Mouse (Mus musculus): ENCODE measurements around the gene Cox19. TPM values are rescaled to one million over a fixed set of nuclear protein-coding genes. Genes with fewer than 3 reads are reported as not detected.

Gene Cox19
- total and polyA plus RNA-seq, 3 experiments = 53.0 to 73.2 TPM; not detected in 1

- peaks cover 30 to 51% of the 10 kb centered on the region in 2 experiments for H3K4me1 ChIP-seq (ENCODE audit: control insufficient read depth in 1 of 2, insufficient read depth in 2 of 2, low read length in 2 of 2)
- no peaks in the 10 kb centered on the region for H3K9me3 ChIP-seq (replicated peaks; ENCODE audit: insufficient read depth, low read length)
- H3K4me3 ChIP-seq (ENCODE audit: control insufficient read depth in 1 of 2, insufficient read depth in 1 of 2, low read depth in 2 of 2, low read length in 2 of 2) = no peak overlapping the region
- H3K79me2 ChIP-seq (ENCODE audit: control insufficient read depth, insufficient read depth, low read length, poor library complexity) = peaks cover 12% of the 10 kb centered on the region
- no peaks in the 10 kb centered on the region for H3K27me3 ChIP-seq (ENCODE audit: control insufficient read depth in 1 of 2, insufficient read depth in 2 of 2, low read length in 2 of 2)
- peaks cover 0 to 39% of the 10 kb centered on the region in 2 experiments; a peak in 2 of 4 replicates for H3K36me3 ChIP-seq (ENCODE audit: control insufficient read depth in 1 of 2, insufficient read depth in 2 of 2, low read length in 2 of 2)
- DNase-seq (ENCODE audit: low read depth, low spot score) = peak; percentile 40
- peak overlapping the region; percentile 35 for H3K9ac ChIP-seq (ENCODE audit: control insufficient read depth, low read depth, low read length, poor library complexity, severe bottlenecking)
- peak overlapping the region; percentile 91 for H3K27ac ChIP-seq (ENCODE audit: control insufficient read depth, low read depth, low read length)
- no peak for TF ChIP-seq USF1 (IDR thresholded peaks at IDR 0.05; ENCODE audit: low read depth, low read length)
These were observed 36.3 kb upstream of the Cox19 start for GRCm38 (mm10) chr5:139387329-139388194.

GRCm38 (mm10) chr5:139386047-139386446 is 34.8 kb upstream of the Cox19 start:
- no peaks in the 10 kb centered on the region for H3K27me3 ChIP-seq (ENCODE audit: control insufficient read depth in 1 of 2, insufficient read depth in 2 of 2, low read length in 2 of 2)
- no peak for DNase-seq (ENCODE audit: low read depth, low spot score)
- H3K4me3 ChIP-seq (ENCODE audit: control insufficient read depth in 1 of 2, insufficient read depth in 1 of 2, low read depth in 2 of 2, low read length in 2 of 2) = no peak overlapping the region
- H3K4me1 ChIP-seq (ENCODE audit: control insufficient read depth in 1 of 2, insufficient read depth in 2 of 2, low read length in 2 of 2) = peaks cover 37 to 58% of the 10 kb centered on the region in 2 experiments
- H3K79me2 ChIP-seq (ENCODE audit: control insufficient read depth, insufficient read depth, low read length, poor library complexity) = peaks cover 13% of the 10 kb centered on the region
- H3K9ac ChIP-seq (ENCODE audit: control insufficient read depth, low read depth, low read length, poor library complexity, severe bottlenecking) = no peak overlapping the region
- peaks cover 0 to 45% of the 10 kb centered on the region in 2 experiments; a peak in 2 of 4 replicates for H3K36me3 ChIP-seq (ENCODE audit: control insufficient read depth in 1 of 2, insufficient read depth in 2 of 2, low read length in 2 of 2)
- H3K27ac ChIP-seq (ENCODE audit: control insufficient read depth, low read depth, low read length) = no peak overlapping the region
- TF ChIP-seq E2F4 (IDR thresholded peaks at IDR 0.05; ENCODE audit: borderline replicate concordance, low read depth, low read length) (no peak), MAX (IDR thresholded peaks at IDR 0.05; ENCODE audit: low read length) (no peak)
- no peaks in the 10 kb centered on the region for H3K9me3 ChIP-seq (replicated peaks; ENCODE audit: insufficient read depth, low read length)

- Histone ChIP-seq H3K27me3 (ENCODE audit: control insufficient read depth in 1 of 2, insufficient read depth in 2 of 2, low read length in 2 of 2) (no peaks in the 10 kb centered on the region), H3K9ac (ENCODE audit: control insufficient read depth, low read depth, low read length, poor library complexity, severe bottlenecking) (no peak overlapping the region)
These were observed 33.3 kb upstream of the Cox19 start for GRCm38 (mm10) chr5:139384531-139384930.

GRCm38 (mm10) chr5:139383234-139383633 is 32.0 kb upstream of the Cox19 start:
- Histone ChIP-seq H3K36me3 (ENCODE audit: control insufficient read depth in 1 of 2, insufficient read depth in 2 of 2, low read length in 2 of 2) (peaks cover 0 to 43% of the 10 kb centered on the region in 2 experiments; a peak in 2 of 4 replicates), H3K27ac (ENCODE audit: control insufficient read depth, low read depth, low read length) (peak overlapping the region; percentile 98), H3K4me3 (ENCODE audit: control insufficient read depth in 1 of 2, insufficient read depth in 1 of 2, low read depth in 2 of 2, low read length in 2 of 2) (peak overlapping the region; percentile 16 to 27; a peak in 2 of 4 replicates)

More at GRCm38 (mm10) chr5:139384531-139384930, 33.3 kb upstream of the Cox19 start:
- Histone ChIP-seq H3K36me3 (ENCODE audit: control insufficient read depth in 1 of 2, insufficient read depth in 2 of 2, low read length in 2 of 2) (peaks cover 0 to 44% of the 10 kb centered on the region in 2 experiments; a peak in 2 of 4 replicates), H3K9me3 (replicated peaks; ENCODE audit: insufficient read depth, low read length) (no peaks in the 10 kb centered on the region), H3K4me3 (ENCODE audit: control insufficient read depth in 1 of 2, insufficient read depth in 1 of 2, low read depth in 2 of 2, low read length in 2 of 2) (no peak overlapping the region), H3K4me1 (ENCODE audit: control insufficient read depth in 1 of 2, insufficient read depth in 2 of 2, low read length in 2 of 2) (peaks cover 32 to 56% of the 10 kb centered on the region in 2 experiments), H3K27ac (ENCODE audit: control insufficient read depth, low read depth, low read length) (no peak overlapping the region), H3K79me2 (ENCODE audit: control insufficient read depth, insufficient read depth, low read length, poor library complexity) (peaks cover 16% of the 10 kb centered on the region)
- TF ChIP-seq ELF1 (IDR thresholded peaks at IDR 0.05; ENCODE audit: low read depth, low read length) = no peak
- no peak for DNase-seq (ENCODE audit: low read depth, low spot score)

More at GRCm38 (mm10) chr5:139383234-139383633, 32.0 kb upstream of the Cox19 start:
- Histone ChIP-seq H3K9ac (ENCODE audit: control insufficient read depth, low read depth, low read length, poor library complexity, severe bottlenecking) (peak overlapping the region; percentile 65), H3K9me3 (replicated peaks; ENCODE audit: insufficient read depth, low read length) (no peaks in the 10 kb centered on the region), H3K4me1 (ENCODE audit: control insufficient read depth in 1 of 2, insufficient read depth in 2 of 2, low read length in 2 of 2) (peaks cover 25 to 48% of the 10 kb centered on the region in 2 experiments), H3K27me3 (ENCODE audit: control insufficient read depth in 1 of 2, insufficient read depth in 2 of 2, low read length in 2 of 2) (no peaks in the 10 kb centered on the region), H3K79me2 (ENCODE audit: control insufficient read depth, insufficient read depth, low read length, poor library complexity) (peaks cover 16% of the 10 kb centered on the region)
- no peak for TF ChIP-seq MEF2A (IDR thresholded peaks at IDR 0.05; ENCODE audit: extremely low read depth, insufficient replicate concordance, low read depth, low read length, poor library complexity, severe bottlenecking)
- peak; percentile 15; the same call in 1 of the 2 replicates for TF ChIP-seq MAZ (IDR thresholded peaks at IDR 0.05; ENCODE audit: low read depth, low read length)
- TF ChIP-seq MXI1 (IDR thresholded peaks at IDR 0.05; ENCODE audit: low read depth, low read length) = no peak
- TF ChIP-seq SMC3 (IDR thresholded peaks at IDR 0.05; ENCODE audit: low read depth, low read length) = no peak
- TF ChIP-seq CHD1 (IDR thresholded peaks at IDR 0.05; ENCODE audit: low read depth, low read length) = no peak
- DNase-seq (ENCODE audit: low read depth, low spot score) = no peak
